Mouse (Mus musculus) CD8-positive naive resting alpha-beta T cell, adult 57 days (primary cell): ENCODE measurements around the gene Mdp1. TPM values are rescaled to one million over a fixed set of nuclear protein-coding genes. Genes with fewer than 3 reads are reported as not detected.

Experiments used
- total RNA-seq: library from RNA; stranded (reverse); gene quantifications from one replicate; pipeline ENCODE4 v1.2.4, GENCODE M21; 2023

Mdp1 gene
- 45.7 TPM for total RNA-seq

GRCm38 (mm10) chr14:55659960-55660573 is at the start of gene Mdp1:
Mdp1 (minus strand) TSS chr14:55660508.

GRCm38 (mm10) chr14:55681160-55682117 is 21.1 kb upstream of the Mdp1 start, which contains the start of gene Tinf2:
Tinf2 (minus strand) TSS chr14:55681820.

GRCm38 (mm10) chr14:55671833-55672740 is 11.8 kb upstream of the Mdp1 start, which contains the start of the genes Gmpr2 and Nedd8:
Gmpr2 (plus strand) TSS chr14:55671941.
Nedd8 (minus strand) TSS chr14:55672124.

GRCm38 (mm10) chr14:55649884-55650283 is 10.4 kb downstream of the Mdp1 start, which contains the start of gene Tssk4:
Tssk4 (plus strand) TSS chr14:55650184.

GRCm38 (mm10) chr14:55643060-55643907 is 17.0 kb downstream of the Mdp1 start, which contains the start of gene Tm9sf1:
Tm9sf1 (minus strand) TSS chr14:55643806.

GRCm38 (mm10) chr14:55637795-55638194 is 22.5 kb downstream of the Mdp1 start, which contains the start of gene Gm49378:
Gm49378 (minus strand) TSS chr14:55637895.

GRCm38 (mm10) chr14:55635523-55636007 is 24.7 kb downstream of the Mdp1 start, which contains the start of gene Ipo4:
Ipo4 (minus strand) TSS chr14:55635957.

GRCm38 (mm10) chr14:55617822-55618221 is 42.5 kb downstream of the Mdp1 start, which contains the start of gene Rec8:
Rec8 (plus strand) TSS chr14:55618037.

Other genes starting within 250 kb of the Mdp1 start
- 24.5 TPM for gene Dhrs4, start 181.8 kb downstream of the Mdp1 start, total RNA-seq
- 0.52 TPM for gene Carmil3, start 169.9 kb downstream of the Mdp1 start, total RNA-seq
- gene Cpne6, start 150.1 kb downstream of the Mdp1 start, total RNA-seq = not detected
- gene Nrl, start 135.5 kb downstream of the Mdp1 start, total RNA-seq = not detected
- gene Pck2, start 120.2 kb downstream of the Mdp1 start, total RNA-seq = 10.7 TPM
- gene Dcaf11, start 100.5 kb downstream of the Mdp1 start, total RNA-seq = 72.0 TPM
- gene A730061H03Rik, start 100.1 kb downstream of the Mdp1 start, total RNA-seq = 2.6 TPM
- not detected for gene Fitm1, start 84.9 kb downstream of the Mdp1 start, total RNA-seq
- 323 TPM for gene Psme1, start 82.4 kb downstream of the Mdp1 start, total RNA-seq
- gene Emc9, start 75.2 kb downstream of the Mdp1 start, total RNA-seq = 26.3 TPM
- 372 TPM for gene Psme2, start 69.4 kb downstream of the Mdp1 start, total RNA-seq
- 91.9 TPM for gene Rnf31, start 68.8 kb downstream of the Mdp1 start, total RNA-seq
- 90.0 TPM for gene Irf9, start 56.9 kb downstream of the Mdp1 start, total RNA-seq
- not detected for gene Rec8, start 42.5 kb downstream of the Mdp1 start, total RNA-seq
- gene Ipo4, start 24.6 kb downstream of the Mdp1 start, total RNA-seq = 65.4 TPM
- gene Gm49378, start 22.6 kb downstream of the Mdp1 start, total RNA-seq = 4.2 TPM
- gene Tm9sf1, start 16.7 kb downstream of the Mdp1 start, total RNA-seq = 40.1 TPM
- 4.1 TPM for gene Tssk4, start 10.3 kb downstream of the Mdp1 start, total RNA-seq
- gene Gmpr2, start 11.4 kb upstream of the Mdp1 start, total RNA-seq = 18.6 TPM
- gene Nedd8, start 11.6 kb upstream of the Mdp1 start, total RNA-seq = 164 TPM
- 101 TPM for gene Tinf2, start 21.3 kb upstream of the Mdp1 start, total RNA-seq
- gene Tgm1, start 53.4 kb upstream of the Mdp1 start, total RNA-seq = 0.95 TPM
- 85.8 TPM for gene Rabggta, start 61.8 kb upstream of the Mdp1 start, total RNA-seq
- 11.6 TPM for gene Dhrs1, start 85.2 kb upstream of the Mdp1 start, total RNA-seq
- 30.4 TPM for gene Nop9, start 85.2 kb upstream of the Mdp1 start, total RNA-seq
- gene Cideb, start 98.0 kb upstream of the Mdp1 start, total RNA-seq = not detected
- 0.18 TPM for gene Ltb4r2, start 100.9 kb upstream of the Mdp1 start, total RNA-seq
- 0.37 TPM for gene Ltb4r1, start 105.5 kb upstream of the Mdp1 start, total RNA-seq
- 0.52 TPM for gene Adcy4, start 123.6 kb upstream of the Mdp1 start, total RNA-seq
- gene Ripk3, start 128.4 kb upstream of the Mdp1 start, total RNA-seq = 40.3 TPM
- gene Nfatc4, start 162.6 kb upstream of the Mdp1 start, total RNA-seq = not detected
- gene Nynrin, start 193.5 kb upstream of the Mdp1 start, total RNA-seq = 0.43 TPM
- gene Cbln3, start 223.9 kb upstream of the Mdp1 start, total RNA-seq = not detected
- gene Khnyn, start 224.4 kb upstream of the Mdp1 start, total RNA-seq = 63.1 TPM
- gene Sdr39u1, start 239.8 kb upstream of the Mdp1 start, total RNA-seq = 44.2 TPM